Mouse (Mus musculus) heart, adult 10 weeks (tissue): ENCODE results near the gene Alg10b. TPM values are rescaled to one million over a fixed set of nuclear protein-coding genes. Genes with fewer than 3 reads are reported as not detected.

Experiments
- polyA plus RNA-seq: library from polyadenylated mRNA; stranded (reverse); fragments of 350-450 nt; fragmentation: Illumina TruSeq; extraction: RNeasy Lipid Tissue Mini Kit (QIAGEN cat#74804); gene quantifications from one replicate; pipeline ENCODE4 v1.2.3, GENCODE M21; 2014; ENCODE audit warnings: low read depth, low replicate concordance

Gene Alg10b
- 22.4 TPM for polyA plus RNA-seq

DNA sequence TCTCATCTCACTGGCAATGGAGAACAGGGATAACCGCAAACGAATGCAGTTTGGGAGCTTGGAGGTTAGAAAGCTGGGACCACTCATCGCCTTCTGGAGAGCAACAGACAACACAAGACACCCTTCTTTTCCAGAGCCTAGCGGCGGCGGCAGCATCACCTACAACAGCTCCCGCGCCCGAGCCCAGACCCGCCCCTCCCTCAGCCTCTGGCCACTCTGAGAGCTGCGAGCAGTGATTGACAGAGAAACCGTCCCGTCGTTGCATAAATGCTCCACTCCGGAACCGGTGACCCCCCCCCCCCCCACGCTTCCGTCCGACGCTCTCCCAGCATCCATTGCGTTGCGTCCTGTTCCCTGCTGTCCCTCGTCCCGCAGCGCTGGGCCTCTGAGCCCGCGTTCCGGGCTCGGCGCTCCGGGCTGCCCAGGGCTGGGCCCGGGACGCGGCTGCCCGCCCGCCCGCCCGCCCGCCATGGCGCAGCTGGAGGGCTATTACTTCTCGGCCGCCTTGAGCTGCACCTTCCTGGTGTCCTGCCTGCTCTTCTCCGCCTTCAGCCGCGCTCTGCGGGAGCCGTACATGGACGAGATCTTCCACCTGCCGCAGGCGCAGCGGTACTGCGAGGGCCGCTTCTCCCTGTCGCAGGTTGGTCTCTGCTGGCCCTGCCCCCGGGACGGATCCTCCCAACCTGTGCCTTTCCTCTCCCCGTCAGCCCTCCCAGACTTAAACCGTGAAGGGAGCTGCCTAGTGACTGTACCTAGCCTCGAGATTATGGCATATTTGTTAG lies at the start of gene Alg10b:
TSS of gene Alg10b (plus strand) at position 343 of the 782 bp plus-strand sequence.

